Mouse (Mus musculus) erythroblast, embryonic 14.5 days (primary cell): ENCODE measurements around the gene Prkcg. TPM values are rescaled to one million over a fixed set of nuclear protein-coding genes. Genes with fewer than 3 reads are reported as not detected.

Experiments used
- H3K27me3 ChIP-seq: 2 replicates; pipeline ENCODE4 v1.6.1; 2012; ENCODE audit warnings: inconsistent platforms; ENCODE audit not compliant: control insufficient read depth
- H3K36me3 ChIP-seq: 2 replicates; pipeline ENCODE4 v1.6.1; 2012; ENCODE audit warnings: mild to moderate bottlenecking, inconsistent platforms; ENCODE audit not compliant: control insufficient read depth
- H3K4me1 ChIP-seq: 2 replicates; pipeline ENCODE4 v1.6.1; 2012; ENCODE audit warnings: inconsistent platforms; ENCODE audit not compliant: control insufficient read depth
- H3K4me3 ChIP-seq: replicated peaks from 2 replicates; pipeline ENCODE3; 2012; ENCODE audit warnings: moderate library complexity, mild to moderate bottlenecking, inconsistent platforms
- H3K9me3 ChIP-seq: 2 replicates; pipeline ENCODE4 v1.6.1; 2012; ENCODE audit warnings: low read length, inconsistent platforms, mixed read lengths; ENCODE audit not compliant: control insufficient read depth
- GATA1 ChIP-seq: IDR thresholded peaks from 2 replicates; pipeline ENCODE4 v1.6.1; 2012; ENCODE audit warnings: low read length, inconsistent platforms, mixed read lengths
- TAL1 ChIP-seq: IDR thresholded peaks from 3 replicates; pipeline ENCODE4 v1.6.1; 2012; ENCODE audit warnings: low read length, inconsistent platforms, mixed read lengths
- polyA plus RNA-seq: library from polyadenylated mRNA; stranded (reverse); fragments of >175 nt; gene quantifications from 2 replicates; pipeline ENCODE4 v1.2.3, GENCODE M21; 2012

Gene Prkcg
- polyA plus RNA-seq, 1 experiment, result not detected

- H3K4me1 ChIP-seq, result no peaks in the 10 kb centered on the region
- TF ChIP-seq GATA1 (no peak), TAL1 (no peak)
- peaks cover 2% of the 10 kb centered on the region for H3K27me3 ChIP-seq
- H3K36me3 ChIP-seq, result no peaks in the 10 kb centered on the region
- no peak overlapping the region for H3K4me3 ChIP-seq
- H3K9me3 ChIP-seq, result no peaks in the 10 kb centered on the region
These were observed 50.0 kb downstream of the Prkcg start for GRCm38 (mm10) chr7:3339010-3339409.

DNA sequence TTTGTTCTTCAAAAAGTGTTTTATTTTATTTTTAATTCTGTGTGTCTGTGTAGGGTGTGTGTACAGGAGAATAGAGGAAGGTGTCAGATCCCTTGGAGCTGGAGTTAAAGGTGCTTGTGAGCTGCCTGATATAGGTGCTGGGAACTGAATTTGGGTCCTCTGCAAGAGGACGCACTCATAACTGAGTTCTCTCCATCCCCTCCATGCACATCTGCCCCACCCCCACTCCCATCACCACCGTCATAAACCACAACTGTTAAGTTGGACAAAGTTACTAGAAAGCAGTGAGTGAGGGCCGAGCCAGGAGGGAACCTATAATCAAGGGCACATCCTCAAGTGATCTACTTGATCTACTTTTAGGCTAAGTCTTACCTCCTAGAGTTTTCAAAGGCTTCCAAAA lies 54.9 kb downstream of the Prkcg start:
- H3K27me3 ChIP-seq, result no peaks in the 10 kb centered on the region
- no peak for TF ChIP-seq GATA1
- TF ChIP-seq TAL1, result no peak
- H3K36me3 ChIP-seq, result no peaks in the 10 kb centered on the region
- H3K4me1 ChIP-seq, result no peaks in the 10 kb centered on the region
- no peak overlapping the region for H3K4me3 ChIP-seq
- H3K9me3 ChIP-seq, result no peaks in the 10 kb centered on the region

- Histone ChIP-seq H3K4me3 (no peak overlapping the region), H3K9me3 (no peaks in the 10 kb centered on the region), H3K4me1 (no peaks in the 10 kb centered on the region), H3K27me3 (no peaks in the 10 kb centered on the region), H3K36me3 (no peaks in the 10 kb centered on the region)
- TF ChIP-seq TAL1, result no peak
- TF ChIP-seq GATA1, result no peak
These were observed 56.3 kb downstream of the Prkcg start for GRCm38 (mm10) chr7:3345301-3345700.

DNA sequence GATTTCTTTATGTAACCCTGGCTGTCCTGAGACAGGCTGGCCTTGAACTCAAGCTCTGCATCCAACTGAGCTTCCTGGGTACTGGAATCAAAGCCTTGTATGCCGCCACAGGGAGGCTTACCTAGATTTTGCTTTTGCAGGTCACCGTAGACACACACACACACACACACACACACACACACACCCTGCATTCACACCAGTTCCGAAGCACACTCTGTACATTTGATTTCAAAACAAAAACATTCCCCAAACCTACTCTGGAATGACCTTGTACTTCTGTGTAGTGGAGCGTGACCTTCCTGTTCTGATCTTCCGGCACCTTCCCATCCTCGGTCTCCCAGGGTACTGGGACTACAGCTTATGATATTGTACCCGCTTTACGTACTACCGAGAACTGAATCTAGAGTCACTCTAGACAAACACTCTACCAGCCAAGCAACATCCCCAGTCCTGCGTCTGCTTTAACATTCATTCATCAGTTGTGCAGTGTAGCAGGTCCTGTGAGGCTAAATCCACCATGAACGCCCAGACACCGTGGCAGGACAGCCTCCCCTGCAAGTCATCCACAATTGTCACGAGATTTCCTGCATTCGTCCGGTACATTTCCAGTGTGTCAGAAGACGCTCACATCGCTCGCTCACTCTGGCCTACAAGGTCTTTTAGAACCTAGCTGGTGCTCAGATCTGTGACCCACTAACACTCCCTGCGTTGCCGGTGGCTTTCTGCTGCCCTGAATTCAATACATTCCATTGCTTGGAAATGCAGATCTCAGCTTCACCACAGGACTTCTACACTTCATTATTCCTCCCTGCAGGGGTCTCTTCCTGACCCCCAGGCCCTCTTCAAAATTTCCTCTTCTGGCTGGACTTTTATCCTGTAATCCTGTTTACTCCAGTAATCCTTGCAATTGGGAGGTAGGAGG lies 58.6 kb downstream of the Prkcg start:
- Histone ChIP-seq H3K9me3 (peaks cover 6% of the 10 kb centered on the region; the same call in 1 of the 2 replicates), H3K27me3 (no peaks in the 10 kb centered on the region), H3K36me3 (no peaks in the 10 kb centered on the region), H3K4me3 (no peak overlapping the region), H3K4me1 (no peaks in the 10 kb centered on the region)
- no peak for TF ChIP-seq TAL1
- TF ChIP-seq GATA1, result no peak

GRCm38 (mm10) chr7:3348326-3348725 lies 59.3 kb downstream of the Prkcg start:
- H3K9me3 ChIP-seq, result peaks cover 6% of the 10 kb centered on the region; the same call in 1 of the 2 replicates
- TF ChIP-seq TAL1 (no peak), GATA1 (no peak)
- H3K4me3 ChIP-seq, result no peak overlapping the region
- H3K36me3 ChIP-seq, result no peaks in the 10 kb centered on the region
- H3K27me3 ChIP-seq, result no peaks in the 10 kb centered on the region
- H3K4me1 ChIP-seq, result no peaks in the 10 kb centered on the region

- H3K4me1 ChIP-seq, result no peaks in the 10 kb centered on the region
- H3K9me3 ChIP-seq, result peaks cover 6% of the 10 kb centered on the region; the same call in 1 of the 2 replicates
- TF ChIP-seq GATA1 (no peak), TAL1 (no peak)
These were observed 60.8 kb downstream of the Prkcg start for GRCm38 (mm10) chr7:3349775-3350174.

GRCm38 (mm10) chr7:3351536-3351935 lies 62.6 kb downstream of the Prkcg start:
- Histone ChIP-seq H3K36me3 (no peaks in the 10 kb centered on the region), H3K4me1 (no peaks in the 10 kb centered on the region), H3K27me3 (no peaks in the 10 kb centered on the region), H3K9me3 (peaks cover 6% of the 10 kb centered on the region; the same call in 1 of the 2 replicates), H3K4me3 (no peak overlapping the region)
- TF ChIP-seq TAL1 (no peak), GATA1 (no peak)

More at GRCm38 (mm10) chr7:3349775-3350174, 60.8 kb downstream of the Prkcg start:
- Histone ChIP-seq H3K36me3 (no peaks in the 10 kb centered on the region), H3K27me3 (no peaks in the 10 kb centered on the region), H3K4me3 (no peak overlapping the region)

- Histone ChIP-seq H3K4me3 (no peak overlapping the region), H3K27me3 (no peaks in the 10 kb centered on the region), H3K36me3 (no peaks in the 10 kb centered on the region), H3K4me1 (no peaks in the 10 kb centered on the region), H3K9me3 (peaks cover 6% of the 10 kb centered on the region; the same call in 1 of the 2 replicates)
- TF ChIP-seq TAL1 (no peak), GATA1 (no peak)
These were observed 65.9 kb downstream of the Prkcg start for GRCm38 (mm10) chr7:3354850-3355249.

DNA sequence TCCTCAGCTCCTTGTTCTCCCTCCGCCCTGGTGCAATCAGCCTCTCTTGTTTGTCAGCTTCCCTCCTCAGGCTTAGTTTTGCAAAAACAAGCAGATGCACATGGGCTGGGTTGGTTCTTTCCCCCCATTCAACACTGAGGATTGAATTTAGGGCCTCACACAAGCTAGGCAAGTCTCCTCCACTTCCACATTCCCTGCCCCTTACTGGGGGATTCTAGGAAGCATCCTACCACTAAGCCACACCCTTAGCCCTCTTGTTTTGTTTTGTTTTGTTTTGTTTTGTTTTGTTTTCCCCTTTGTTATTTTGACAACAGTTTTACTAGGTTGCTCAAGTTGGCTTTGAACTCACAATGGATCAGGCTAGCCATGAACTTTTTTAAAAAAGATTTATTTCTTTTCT lies 71.7 kb downstream of the Prkcg start:
- H3K4me1 ChIP-seq, result no peaks in the 10 kb centered on the region
- no peak overlapping the region for H3K4me3 ChIP-seq
- H3K36me3 ChIP-seq, result no peaks in the 10 kb centered on the region
- H3K9me3 ChIP-seq, result no peaks in the 10 kb centered on the region
- peaks cover 6% of the 10 kb centered on the region; the same call in 1 of the 2 replicates for H3K27me3 ChIP-seq
- no peak for TF ChIP-seq TAL1
- TF ChIP-seq GATA1, result no peak
